Mouse (Mus musculus) MEL (cell line): ENCODE data around the gene Fcrla.

Experiments used
- POLR2A ChIP-seq, 2 experiments: IDR thresholded peaks; 2 replicates each; pipeline ENCODE4 v1.6.1; 2011 to 2012; ENCODE audit warnings: low read length in 2 of 2, mild to moderate bottlenecking in 2 of 2, control low read depth in 1 of 2, improper control_type of control experiment in 1 of 2, low read depth in 1 of 2, moderate library complexity in 1 of 2; ENCODE audit not compliant: control insufficient read depth in 1 of 2, insufficient read depth in 1 of 2, poor library complexity in 1 of 2
- POLR2AphosphoS2 ChIP-seq: IDR thresholded peaks from 2 replicates; pipeline ENCODE4 v1.6.1; 2011; ENCODE audit warnings: low read length, improper control_type of control experiment
- USF1 ChIP-seq: IDR thresholded peaks from 2 replicates; pipeline ENCODE4 v1.6.1; 2014; ENCODE audit warnings: low read depth, mild to moderate bottlenecking, inconsistent platforms, low read length, improper control_type of control experiment, moderate library complexity
- ZKSCAN1 ChIP-seq: IDR thresholded peaks from 2 replicates; pipeline ENCODE4 v1.6.1; 2012; ENCODE audit warnings: low read depth, mild to moderate bottlenecking, inconsistent platforms, low read length, improper control_type of control experiment, moderate library complexity

DNA sequence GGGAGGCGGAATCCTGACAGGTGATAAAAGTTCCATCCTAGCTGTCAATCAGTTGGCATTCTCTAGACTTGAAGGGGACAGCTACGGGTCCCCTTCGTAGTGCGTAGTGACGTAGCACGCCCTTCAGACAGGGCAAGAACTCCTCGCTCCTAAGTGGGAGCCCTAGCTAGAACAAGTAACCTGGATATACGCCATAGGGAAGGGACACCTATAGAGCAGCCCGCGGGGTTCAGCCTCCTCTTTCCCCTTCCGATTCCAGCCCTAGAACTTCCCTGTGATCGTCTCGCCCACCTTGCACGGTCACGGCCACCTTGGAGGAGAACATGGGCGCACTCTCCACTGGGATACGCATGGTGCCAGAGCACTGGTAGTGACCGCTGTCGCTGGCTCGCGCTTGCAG, 19.0 kb downstream of the Fcrla start:
- TF ChIP-seq POLR2AphosphoS2 (no peak), ZKSCAN1 (no peak), POLR2A (IDR thresholded peaks at IDR 0.05; ENCODE audit: control insufficient read depth in 1 of 2, insufficient read depth in 1 of 2, low read depth in 1 of 2, low read length in 2 of 2, poor library complexity in 1 of 2) (no peak), USF1 (no peak)
